Mouse (Mus musculus): ENCODE results near the gene A930004D18Rik. TPM values are rescaled to one million over a fixed set of nuclear protein-coding genes. Genes with fewer than 3 reads are reported as not detected.

The A930004D18Rik gene
- polyA plus RNA-seq, 1 experiment from 2014 or later = 18.0 TPM

GRCm38 (mm10) chr2:18058146-18058708 is 20.7 kb upstream of the A930004D18Rik start:
- Histone ChIP-seq H3K4me2 (replicated peaks) (peak overlapping the region; percentile 95), H3K36me3 (no peaks in the 10 kb centered on the region), H3K27me3 (no peaks in the 10 kb centered on the region), H3K27ac (peak overlapping the region; percentile 100), H3K9me3 (replicated peaks) (no peaks in the 10 kb centered on the region), H3K4me1 (peaks cover 21% of the 10 kb centered on the region), H3K4me3 (peak overlapping the region; percentile 54), H3K9ac (peak overlapping the region; percentile 96)
- ATAC-seq (ENCODE audit: low FRiP score) = no peak
- WGBS = 8% methylated on average over 9 of the region's 9 CpGs

GRCm38 (mm10) chr2:18057336-18058145 is 20.0 kb upstream of the A930004D18Rik start:
- Histone ChIP-seq H3K9me3 (replicated peaks) (no peaks in the 10 kb centered on the region), H3K27ac (peak overlapping the region; percentile 100), H3K27me3 (no peaks in the 10 kb centered on the region), H3K4me1 (peaks cover 22% of the 10 kb centered on the region), H3K36me3 (no peaks in the 10 kb centered on the region), H3K4me3 (peak overlapping the region; percentile 54), H3K4me2 (replicated peaks) (peak overlapping the region; percentile 95), H3K9ac (peak overlapping the region; percentile 96)
- under 1% methylated on average over 48 of the region's 48 CpGs for WGBS
- ATAC-seq (ENCODE audit: low FRiP score) = no peak

GRCm38 (mm10) chr2:18056786-18057255 is 19.3 kb upstream of the A930004D18Rik start:
- peaks cover 22% of the 10 kb centered on the region for H3K4me1 ChIP-seq
- H3K4me2 ChIP-seq (replicated peaks) = peak overlapping the region; percentile 95
- peak; percentile 96 for ATAC-seq (ENCODE audit: low FRiP score)
- no peaks in the 10 kb centered on the region for H3K27me3 ChIP-seq
- H3K4me3 ChIP-seq = peak overlapping the region; percentile 54
- 0% methylated on average over 31 of the region's 50 CpGs for WGBS
- no peaks in the 10 kb centered on the region for H3K36me3 ChIP-seq
- H3K9ac ChIP-seq = peak overlapping the region; percentile 96
- peak overlapping the region; percentile 100 for H3K27ac ChIP-seq
- no peaks in the 10 kb centered on the region for H3K9me3 ChIP-seq (replicated peaks)

- Histone ChIP-seq H3K27me3 (no peaks in the 10 kb centered on the region), H3K9ac (peak overlapping the region; percentile 96), H3K4me2 (replicated peaks) (peak overlapping the region; percentile 95), H3K36me3 (no peaks in the 10 kb centered on the region), H3K4me3 (peak overlapping the region; percentile 54), H3K4me1 (peaks cover 28% of the 10 kb centered on the region), H3K27ac (peak overlapping the region; percentile 100), H3K9me3 (replicated peaks) (no peaks in the 10 kb centered on the region)
- peak; percentile 95 for ATAC-seq (ENCODE audit: low FRiP score)
- WGBS = under 1% methylated on average over 45 of the region's 66 CpGs
These were observed 18.6 kb upstream of the A930004D18Rik start for GRCm38 (mm10) chr2:18055929-18056785.

DNA sequence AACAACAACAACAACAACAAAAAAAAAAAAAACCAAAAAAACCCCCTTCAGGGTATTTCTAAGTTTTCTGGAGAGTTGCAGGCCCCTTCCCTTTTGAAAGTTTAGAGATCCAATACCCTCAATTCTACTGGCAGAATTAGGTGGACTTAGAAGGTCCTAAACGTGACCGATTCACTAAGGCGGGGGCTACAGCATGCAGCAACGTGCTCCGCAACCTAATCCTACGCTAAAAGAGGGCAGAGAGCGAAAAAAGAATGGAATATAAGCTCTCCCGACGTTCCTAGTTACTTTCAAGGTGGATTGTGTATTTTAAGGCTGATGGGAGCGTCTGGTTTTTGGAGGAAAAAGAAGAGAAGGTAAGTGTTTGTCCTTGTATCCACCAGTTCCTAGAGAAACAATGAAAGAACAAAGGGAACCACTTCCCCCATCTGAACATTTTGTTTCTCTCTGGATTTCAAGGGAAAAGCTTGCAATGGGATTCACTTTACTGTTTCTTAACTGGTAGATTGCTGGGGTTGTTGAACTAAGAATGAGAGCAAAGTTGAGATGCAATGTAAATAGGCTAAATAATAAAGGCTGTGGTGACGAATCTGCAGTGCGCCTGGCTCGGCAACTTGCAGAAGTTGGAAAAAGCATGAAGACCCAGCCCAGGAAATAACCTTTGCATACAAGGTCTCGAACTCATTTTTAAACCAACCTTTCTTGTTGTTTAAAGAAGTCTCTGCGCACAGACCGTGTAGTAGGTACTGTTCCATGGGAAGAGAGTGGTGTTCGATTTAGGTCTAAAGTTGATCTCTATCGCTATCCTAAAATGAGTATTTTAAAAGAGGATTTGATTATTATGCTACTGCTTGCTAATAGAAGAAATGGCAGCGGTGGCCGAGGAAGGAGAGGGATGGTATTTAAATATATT is 17.7 kb upstream of the A930004D18Rik start, which contains the start of gene Mllt10:
Gene Mllt10, plus strand, starts transcription at position 222 of the 913 bp plus-strand sequence.
- WGBS = under 1% methylated on average over 20 of the region's 20 CpGs
- Histone ChIP-seq H3K4me3 (peak within 1 kb of the TSS; percentile 54), H3K27me3 (no peaks in the 10 kb centered on the region), H3K36me3 (no peaks in the 10 kb centered on the region), H3K4me1 (peaks cover 32% of the 10 kb centered on the region), H3K9ac (peak within 1 kb of the TSS; percentile 96), H3K9me3 (replicated peaks) (no peaks in the 10 kb centered on the region), H3K4me2 (replicated peaks) (peak within 1 kb of the TSS; percentile 95), H3K27ac (peak within 1 kb of the TSS; percentile 100)
- ATAC-seq (ENCODE audit: low FRiP score) = no peak

GRCm38 (mm10) chr2:18053951-18054530 is 16.5 kb upstream of the A930004D18Rik start:
- Histone ChIP-seq H3K9ac (no peak overlapping the region), H3K4me3 (no peak overlapping the region), H3K36me3 (no peaks in the 10 kb centered on the region), H3K4me1 (peaks cover 39% of the 10 kb centered on the region), H3K27ac (peak overlapping the region; percentile 100), H3K27me3 (no peaks in the 10 kb centered on the region), H3K9me3 (replicated peaks) (no peaks in the 10 kb centered on the region), H3K4me2 (replicated peaks) (peak overlapping the region; percentile 95)
- WGBS = 10% methylated on average over 2 of the region's 2 CpGs
- no peak for ATAC-seq (ENCODE audit: low FRiP score)

DNA sequence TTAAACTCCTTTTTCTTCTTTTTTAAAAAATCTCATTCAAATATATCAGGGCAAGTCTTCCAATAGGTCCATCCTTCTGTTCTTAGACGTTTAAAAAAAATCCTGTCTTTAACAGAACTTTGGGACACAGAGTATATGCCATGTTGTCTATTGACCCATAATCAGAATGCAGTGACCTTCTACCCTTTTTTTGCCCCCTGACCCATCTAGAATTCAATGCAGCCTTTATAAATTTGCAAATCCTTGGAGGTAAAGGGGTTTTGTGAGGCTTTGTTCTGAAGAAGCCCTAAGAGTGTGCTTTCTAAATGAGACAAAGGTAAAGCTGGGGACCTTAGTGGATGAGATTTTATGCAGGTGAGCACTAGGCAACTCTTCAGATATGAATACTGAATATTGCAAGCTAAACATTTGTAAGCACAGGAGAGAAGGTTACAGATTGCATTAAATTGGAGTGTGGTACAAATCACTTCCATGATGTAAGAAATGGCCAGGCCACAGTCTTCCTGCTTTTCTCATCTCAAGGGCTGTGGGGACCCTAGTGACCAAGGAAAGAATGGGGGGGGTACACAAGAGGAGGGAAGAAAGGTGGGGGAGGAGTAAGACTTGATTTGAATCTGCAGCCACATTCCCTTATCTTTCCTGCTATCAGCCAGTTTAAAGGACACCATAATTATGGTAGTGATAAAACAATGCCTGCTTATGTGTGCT is 15.9 kb upstream of the A930004D18Rik start:
- no peak for ATAC-seq (ENCODE audit: low FRiP score)
- no peak overlapping the region for H3K4me3 ChIP-seq

GRCm38 (mm10) chr2:18052581-18052980 is 15.0 kb upstream of the A930004D18Rik start:
- Histone ChIP-seq H3K9ac (no peak overlapping the region), H3K4me3 (no peak overlapping the region), H3K36me3 (no peaks in the 10 kb centered on the region), H3K27ac (peak overlapping the region; percentile 44; the same call in 1 of the 2 replicates), H3K27me3 (no peaks in the 10 kb centered on the region), H3K9me3 (replicated peaks) (no peaks in the 10 kb centered on the region), H3K4me1 (peaks cover 30% of the 10 kb centered on the region), H3K4me2 (replicated peaks) (0 out of 2 replicates have a peak overlapping the region, but pooled peaks have one; percentile 19)
- 21% methylated on average over 3 of the region's 3 CpGs for WGBS
- no peak for ATAC-seq (ENCODE audit: low FRiP score)

More for the DNA sequence above, 15.9 kb upstream of the A930004D18Rik start:
- H3K27me3 ChIP-seq = no peaks in the 10 kb centered on the region
- 16% methylated on average over 1 of the region's 1 CpGs for WGBS
- H3K4me2 ChIP-seq (replicated peaks) = peak overlapping the region; percentile 95; the same call in 1 of the 2 replicates
- peaks cover 32% of the 10 kb centered on the region for H3K4me1 ChIP-seq
- H3K9ac ChIP-seq = no peak overlapping the region
- H3K9me3 ChIP-seq (replicated peaks) = no peaks in the 10 kb centered on the region
- H3K36me3 ChIP-seq = no peaks in the 10 kb centered on the region
- H3K27ac ChIP-seq = peak overlapping the region; percentile 100

DNA sequence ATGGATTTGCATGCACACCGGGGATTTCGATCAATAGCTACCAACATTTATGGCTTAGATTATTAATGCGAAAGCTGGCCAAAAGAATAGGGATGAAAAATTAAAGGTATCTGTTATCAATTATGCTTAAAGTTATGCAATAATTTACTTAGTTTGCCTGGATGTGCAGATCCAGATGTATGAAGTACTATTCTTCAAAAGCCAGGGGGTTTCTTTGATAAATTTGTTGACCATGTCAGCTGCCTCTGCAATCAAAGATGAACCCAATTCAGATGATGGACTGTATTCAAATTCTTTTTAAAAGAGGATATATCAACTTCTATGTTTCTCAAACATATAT is 14.3 kb upstream of the A930004D18Rik start:
- Histone ChIP-seq H3K9me3 (replicated peaks) (no peaks in the 10 kb centered on the region), H3K9ac (peak overlapping the region; percentile 58; the same call in 1 of the 2 replicates), H3K36me3 (no peaks in the 10 kb centered on the region), H3K4me2 (replicated peaks) (peak overlapping the region; percentile 82), H3K27me3 (no peaks in the 10 kb centered on the region), H3K4me1 (peaks cover 30% of the 10 kb centered on the region), H3K4me3 (no peak overlapping the region; the same call in 1 of the 2 replicates), H3K27ac (peak overlapping the region; percentile 100)
- 21% methylated on average over 3 of the region's 3 CpGs for WGBS
- ATAC-seq (ENCODE audit: low FRiP score) = no peak

DNA sequence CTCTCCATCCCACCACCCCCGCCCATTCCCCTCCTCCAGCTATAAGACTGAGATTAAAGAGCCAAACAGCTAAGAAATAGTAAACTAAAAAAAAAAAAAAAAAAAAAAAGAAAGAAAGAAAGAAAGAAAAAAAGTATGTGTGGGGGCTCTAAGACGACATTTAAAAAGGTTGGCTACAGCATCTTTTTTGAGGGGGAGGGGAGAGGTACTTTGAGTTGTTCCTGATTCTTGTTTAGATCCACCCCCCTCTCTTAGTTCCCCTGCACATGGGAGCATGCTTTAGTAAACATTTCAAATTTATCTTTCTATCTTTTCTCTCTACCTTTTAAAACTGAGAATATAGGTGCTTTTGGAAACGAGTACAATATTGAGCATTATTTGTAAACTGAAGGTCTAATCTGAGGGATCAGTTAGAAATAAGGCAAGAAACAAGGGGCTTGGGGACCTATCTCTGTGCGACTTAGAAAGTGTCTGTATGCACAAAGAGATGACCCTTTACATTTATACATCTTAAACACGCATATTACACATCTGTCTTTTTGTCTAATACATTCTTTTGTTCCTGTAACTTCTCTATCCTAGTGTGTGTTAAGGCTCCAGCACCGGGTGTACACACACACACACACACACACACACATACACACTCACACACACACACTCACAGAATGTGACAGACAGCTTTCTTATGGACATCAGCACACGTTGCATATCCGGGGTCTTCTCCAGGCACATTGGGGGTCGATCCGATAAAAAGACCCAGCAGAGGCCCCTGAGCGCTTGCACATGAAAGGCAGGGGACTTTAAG is 13.7 kb upstream of the A930004D18Rik start:
- 10% methylated on average over 11 of the region's 11 CpGs for WGBS
- Histone ChIP-seq H3K4me3 (peak overlapping the region; percentile 15; the same call in 1 of the 2 replicates), H3K27me3 (no peaks in the 10 kb centered on the region), H3K4me1 (peaks cover 30% of the 10 kb centered on the region), H3K36me3 (no peaks in the 10 kb centered on the region), H3K27ac (peak overlapping the region; percentile 100), H3K9ac (peak overlapping the region; percentile 100), H3K4me2 (replicated peaks) (peak overlapping the region; percentile 82), H3K9me3 (replicated peaks) (no peaks in the 10 kb centered on the region)
- no peak for ATAC-seq (ENCODE audit: low FRiP score)
